Mouse (Mus musculus) ZHBTc4 (cell line): ENCODE data around the gene Dtx3.

ENCODE experiments used
- DNase-seq: peaks from one replicate; pipeline ENCODE4 v3.0.0-alpha.2; 2011; ENCODE audit warnings: low read depth, low spot score

Gene Dtx3

DNA sequence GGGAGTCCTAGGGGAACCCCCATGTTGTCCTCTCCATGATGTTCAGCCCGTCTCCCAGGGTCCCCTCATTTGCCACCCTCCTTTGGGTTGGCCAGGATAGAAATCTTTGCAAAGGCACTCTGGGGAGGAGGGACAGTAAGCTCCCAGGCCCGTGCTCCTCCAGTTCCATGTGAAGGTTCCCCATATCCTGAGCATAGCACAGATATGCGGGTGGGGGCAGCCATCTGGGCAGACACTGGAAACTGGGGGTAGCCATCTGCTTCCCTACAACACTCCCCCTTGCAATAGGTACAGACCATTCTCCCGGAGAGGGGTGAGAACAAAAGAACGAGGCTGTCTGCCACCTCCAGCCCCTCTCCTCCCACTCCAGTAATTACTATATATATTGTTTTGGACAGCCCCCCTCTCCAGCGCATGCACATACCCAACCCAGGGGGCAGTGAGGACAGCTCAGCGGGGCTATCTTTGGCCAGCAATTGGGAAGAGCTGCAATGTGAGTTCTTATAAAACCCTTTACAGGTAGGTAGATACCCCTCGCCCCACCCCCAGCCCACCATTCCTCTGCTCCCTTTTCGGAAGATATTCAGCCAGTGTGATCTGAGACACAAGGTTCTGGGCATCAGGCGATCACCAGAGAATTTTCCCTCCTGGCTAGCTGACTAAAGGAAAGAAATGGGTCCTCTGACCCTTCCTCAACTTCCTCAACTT is 8.0 kb downstream of the Dtx3 start:
- DNase-seq: no peak

GRCm38 (mm10) chr10:127186451-127186850 is 9.1 kb downstream of the Dtx3 start:
- no peak for DNase-seq

GRCm38 (mm10) chr10:127185506-127185905 is 10.0 kb downstream of the Dtx3 start:
- no peak for DNase-seq

- peak; percentile 84 for DNase-seq
These were observed 10.4 kb downstream of the Dtx3 start for GRCm38 (mm10) chr10:127185101-127185500.

GRCm38 (mm10) chr10:127183759-127184158 is 11.8 kb downstream of the Dtx3 start:
- DNase-seq: peak; percentile 91

- no peak for DNase-seq
These were observed 12.9 kb downstream of the Dtx3 start for GRCm38 (mm10) chr10:127182624-127183023.

- no peak for DNase-seq
These were observed 14.0 kb downstream of the Dtx3 start for GRCm38 (mm10) chr10:127181566-127181965.

DNA sequence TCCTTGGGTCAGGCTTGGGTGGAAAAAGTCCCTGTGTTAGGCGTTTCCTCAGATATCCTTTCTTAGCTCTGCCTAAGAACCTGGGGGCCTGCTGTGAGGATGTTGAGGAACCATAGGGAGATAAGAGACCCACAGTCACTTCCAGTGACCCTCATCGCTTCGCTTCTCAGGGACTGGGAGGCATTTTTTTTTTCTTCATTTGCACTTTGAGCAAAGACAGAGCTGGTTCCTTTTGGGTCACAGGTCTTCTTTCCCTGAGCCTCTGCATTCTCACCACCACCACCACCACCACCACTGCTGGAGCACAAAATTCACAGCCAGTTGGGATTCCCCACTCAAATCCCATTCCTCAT is 14.9 kb downstream of the Dtx3 start:
- no peak for DNase-seq

DNA sequence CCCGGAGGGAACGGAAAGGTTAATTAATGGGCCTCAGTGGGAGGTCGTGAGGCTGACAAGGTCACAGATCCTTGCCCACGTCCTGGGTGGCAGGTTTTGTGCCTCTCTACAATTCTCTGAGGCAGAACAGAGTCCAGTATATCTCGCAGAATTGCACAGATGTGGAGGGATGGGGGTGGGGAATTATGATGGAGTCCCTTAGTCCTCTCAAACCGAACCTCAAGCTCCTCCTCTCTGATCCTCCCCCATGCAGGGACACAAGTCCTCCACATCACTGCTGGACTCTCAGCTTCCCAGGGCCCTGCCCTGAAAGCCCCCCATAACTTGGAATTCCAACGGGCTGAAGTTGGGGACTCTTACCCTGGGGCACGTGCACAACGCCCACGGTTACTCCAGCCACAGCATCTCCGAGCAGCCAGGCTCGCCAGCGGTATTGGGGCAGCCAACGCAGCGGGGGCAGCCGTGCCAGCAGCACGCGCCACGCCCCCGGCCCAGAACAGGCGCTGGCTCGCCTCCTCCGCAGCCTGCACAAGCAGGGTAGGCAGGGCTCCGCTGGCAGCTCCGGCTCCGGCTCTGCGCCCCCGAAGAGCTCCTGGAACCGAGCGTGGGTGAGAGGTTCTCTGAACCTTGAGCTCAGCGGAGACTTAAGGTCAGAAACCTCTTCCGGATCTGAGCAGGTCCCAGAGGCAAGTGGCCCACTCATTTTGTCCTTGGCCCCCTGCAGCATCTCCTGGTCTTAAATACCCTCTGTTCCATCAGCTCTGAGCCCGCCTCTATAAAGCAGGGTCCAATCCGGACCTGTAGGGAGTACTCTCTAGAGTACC is 15.4 kb downstream of the Dtx3 start, which contains the start of gene Slc26a10:
Gene Slc26a10 (minus strand): TSS at position 775 of the 824 bp plus-strand sequence.
- DNase-seq: no peak

GRCm38 (mm10) chr10:127178286-127179027 is 17.1 kb downstream of the Dtx3 start:
- no peak for DNase-seq

DNA sequence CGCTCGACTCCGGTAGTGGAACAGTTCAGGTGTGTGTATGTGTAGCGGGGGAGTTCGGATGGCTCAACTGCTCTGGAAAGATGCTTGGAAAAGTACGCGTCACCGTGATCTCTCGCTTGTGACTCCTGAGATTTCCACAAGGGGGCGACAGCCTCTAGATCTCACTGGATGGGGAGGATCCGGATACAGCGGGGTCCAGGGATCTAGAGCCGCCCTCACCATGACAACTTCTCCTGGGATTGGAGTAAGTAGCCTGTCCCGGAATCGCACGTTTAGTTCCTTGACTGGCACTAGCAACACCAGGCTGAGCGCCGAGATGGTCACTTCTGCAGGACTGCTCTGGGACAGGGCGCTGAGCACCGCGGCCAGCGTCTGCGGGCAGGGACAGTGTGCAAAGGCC is 17.8 kb downstream of the Dtx3 start:
- DNase-seq: peak; percentile 92

DNA sequence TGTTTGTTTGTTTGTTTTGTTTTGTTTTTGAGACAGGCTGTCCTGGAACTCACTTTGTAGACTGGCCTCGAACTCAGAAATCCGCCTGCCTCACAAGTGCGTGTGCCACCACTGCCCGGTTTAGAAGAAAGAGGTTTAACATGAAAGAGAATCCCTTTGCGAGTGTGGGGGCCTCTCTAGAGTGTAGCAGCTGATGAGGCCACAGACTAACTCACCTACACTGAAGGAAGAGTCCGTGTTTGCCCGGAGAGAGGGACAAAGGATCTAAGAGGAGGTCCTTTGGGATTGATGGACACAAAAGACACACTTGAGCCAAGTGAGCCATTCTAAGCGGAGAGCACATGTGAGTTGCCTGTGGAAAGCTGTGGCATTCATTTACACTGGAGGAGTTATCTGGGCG is 18.3 kb downstream of the Dtx3 start:
- DNase-seq: no peak

- no peak for DNase-seq
These were observed 18.8 kb downstream of the Dtx3 start for GRCm38 (mm10) chr10:127176756-127177155.

- DNase-seq: no peak
These were observed 19.3 kb downstream of the Dtx3 start for GRCm38 (mm10) chr10:127176228-127176627.

GRCm38 (mm10) chr10:127174170-127174569 is 21.4 kb downstream of the Dtx3 start:
- DNase-seq: no peak

DNA sequence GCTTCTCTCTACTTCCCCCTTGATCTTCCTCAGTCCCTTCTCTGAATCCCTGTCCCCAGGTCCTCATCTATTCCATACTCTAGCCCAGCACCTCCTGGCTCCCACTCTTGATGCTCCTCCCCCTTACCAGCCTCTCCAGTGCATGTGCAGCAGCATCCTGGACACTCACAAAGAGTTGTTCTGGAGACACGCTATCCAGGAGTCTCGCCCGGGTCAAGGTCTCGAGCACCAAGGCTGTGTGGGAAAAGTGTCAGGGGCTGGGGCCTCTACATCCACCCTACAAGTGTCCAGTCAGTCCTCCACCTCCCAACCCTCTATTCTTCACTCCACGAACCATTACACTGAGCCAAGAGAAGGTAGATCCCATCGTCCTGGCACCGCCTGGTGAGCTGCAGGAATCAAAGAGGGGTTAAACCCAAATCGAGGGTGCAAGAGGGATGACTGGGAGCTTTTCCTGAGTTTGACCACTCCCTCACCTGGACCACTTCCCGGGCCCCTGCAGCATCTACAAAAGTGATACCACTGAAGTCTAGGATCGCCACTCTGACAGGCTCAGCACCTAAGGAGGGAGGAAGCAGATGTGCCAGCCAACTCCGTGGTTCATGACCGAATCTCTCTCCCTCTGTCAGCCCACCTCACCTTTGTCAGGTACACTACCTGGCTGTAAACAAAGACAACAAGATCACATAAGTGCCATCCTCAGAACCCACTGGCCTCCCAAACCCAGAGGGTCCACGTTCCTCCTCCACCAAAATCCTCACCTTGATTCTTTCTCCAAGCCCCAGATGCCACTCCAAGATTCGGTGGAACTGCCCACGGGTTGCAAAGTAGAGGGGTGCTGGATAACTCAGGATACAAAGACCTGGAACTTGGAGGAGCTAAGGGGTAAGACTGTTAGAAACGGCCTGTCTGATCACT is 22.1 kb downstream of the Dtx3 start:
- DNase-seq: no peak

DNA sequence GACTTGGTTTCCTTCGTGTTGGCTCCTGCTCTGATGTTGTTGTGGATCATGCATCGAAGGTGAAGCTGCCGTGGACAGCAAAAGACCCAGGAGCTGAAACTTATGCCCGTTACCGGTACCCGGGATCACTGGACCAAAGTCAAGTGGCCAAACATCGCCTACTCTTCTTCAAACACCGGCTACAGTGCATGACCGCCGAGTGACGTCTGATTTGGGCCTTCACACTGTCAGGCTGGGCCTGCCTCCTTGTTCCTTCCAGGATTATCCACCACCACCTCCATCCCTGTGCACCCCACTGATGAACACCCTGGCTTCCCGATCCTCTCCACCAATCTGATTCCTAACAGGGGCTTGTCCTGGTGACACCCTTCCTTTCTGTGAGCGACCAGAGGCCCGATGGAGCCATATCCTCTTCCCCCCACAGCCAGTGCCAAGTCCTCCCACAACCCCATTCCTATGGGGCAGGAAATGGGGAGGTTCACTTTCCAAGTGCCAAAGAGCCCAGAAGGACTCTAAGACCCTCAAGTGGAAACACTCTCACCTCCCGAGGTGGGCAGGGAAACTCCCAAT is 23.8 kb downstream of the Dtx3 start:
- DNase-seq: no peak

DNA sequence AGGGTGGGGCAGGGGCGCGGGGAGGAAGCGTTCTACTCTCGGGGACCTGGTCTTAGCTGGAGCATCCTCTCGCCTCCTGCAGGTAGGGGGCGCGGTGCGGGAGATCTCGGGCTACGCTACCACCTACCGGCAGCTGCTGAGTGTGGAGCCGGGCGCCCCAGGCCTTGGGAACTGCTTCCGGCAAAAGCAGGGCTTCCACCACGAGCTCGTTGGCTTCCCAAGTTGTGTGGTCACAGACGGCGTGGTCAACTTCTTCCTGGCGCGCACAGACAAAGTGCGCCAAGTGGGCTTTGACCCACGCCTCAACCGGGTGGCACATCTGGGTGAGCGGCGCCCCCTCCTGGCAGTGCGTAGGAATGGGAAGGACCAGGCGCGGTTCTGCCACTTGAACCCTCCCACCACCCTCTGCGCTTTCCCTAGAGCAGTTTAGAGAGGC is 24.7 kb downstream of the Dtx3 start:
- DNase-seq: peak; percentile 93

GRCm38 (mm10) chr10:127170002-127170401 is 25.5 kb downstream of the Dtx3 start:
- DNase-seq: peak; percentile 82

DNA sequence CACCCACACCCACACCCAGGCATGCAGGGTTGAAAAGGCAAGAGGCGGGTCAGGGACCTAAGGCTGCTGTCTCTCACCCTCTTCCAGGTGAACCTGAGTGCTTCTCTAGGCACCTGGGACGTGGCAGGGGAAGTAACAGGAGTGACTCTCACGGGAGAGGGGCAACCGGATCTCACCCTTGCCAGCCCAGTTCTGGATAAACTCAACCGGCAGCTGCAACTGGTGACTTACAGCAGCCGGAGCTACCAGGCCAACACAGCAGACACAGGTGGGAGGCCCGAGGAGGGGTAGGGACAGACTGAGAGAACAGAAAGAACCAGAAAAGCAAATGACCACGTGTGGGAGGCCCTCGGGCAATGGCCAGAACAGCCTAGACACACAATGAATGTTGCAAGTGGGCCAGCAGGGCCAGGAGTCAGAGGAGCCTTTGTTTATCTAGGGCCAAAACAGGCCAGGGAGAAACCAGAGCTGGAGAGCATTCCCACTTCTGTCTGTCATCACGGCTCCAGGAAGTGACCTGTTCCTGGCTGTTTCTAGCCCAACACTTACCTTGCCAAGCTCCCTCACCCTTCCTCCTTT is 27.8 kb downstream of the Dtx3 start:
- DNase-seq: no peak
